Mouse (Mus musculus) forebrain, postnatal 0 days (tissue): Measurements from ENCODE around the gene Ahcyl1. TPM values are rescaled to one million over a fixed set of nuclear protein-coding genes. Genes with fewer than 3 reads are reported as not detected.

ENCODE experiments used
- ATAC-seq: fragments of 200-750 bp; cut with Nextera tagmentation; 2 replicates; pipeline ENCODE4 v1.8.0; 2017; ENCODE audit warnings: mild to moderate bottlenecking, moderate library complexity
- DNase-seq: peaks from one replicate; pipeline ENCODE4 v3.0.0-alpha.2; 2015
- H3K27ac ChIP-seq: fragments of 300-500 bp; sonication (generic); 2 replicates; pipeline ENCODE4 v1.5.1; 2014; ENCODE audit warnings: low read depth, mild to moderate bottlenecking, antibody characterized with exemption, low read length, moderate library complexity, mixed read lengths
- H3K27me3 ChIP-seq: fragments of 300-500 bp; sonication (generic); 2 replicates; pipeline ENCODE4 v1.6.1; 2014; ENCODE audit warnings: mild to moderate bottlenecking, low read length, mixed read lengths; ENCODE audit not compliant: insufficient read depth
- H3K36me3 ChIP-seq: fragments of 300-500 bp; sonication (generic); 2 replicates; pipeline ENCODE4 v1.6.1; 2014; ENCODE audit warnings: mild to moderate bottlenecking, moderate library complexity; ENCODE audit not compliant: insufficient read depth
- H3K4me1 ChIP-seq: fragments of 300-500 bp; sonication (generic); 2 replicates; pipeline ENCODE4 v1.6.1; 2014; ENCODE audit warnings: antibody characterized with exemption; ENCODE audit not compliant: insufficient read depth
- H3K4me2 ChIP-seq: fragments of 300-500 bp; sonication (generic); 2 replicates; pipeline ENCODE4 v1.6.1; 2014; ENCODE audit warnings: low read depth, mild to moderate bottlenecking, moderate library complexity
- H3K4me3 ChIP-seq: fragments of 300-500 bp; sonication (generic); 2 replicates; pipeline ENCODE4 v1.5.1; 2014; ENCODE audit warnings: low read depth, low read length, mixed read lengths
- H3K9ac ChIP-seq: fragments of 300-500 bp; sonication (generic); 2 replicates; pipeline ENCODE4 v1.6.1; 2014; ENCODE audit warnings: mild to moderate bottlenecking
- H3K9me3 ChIP-seq: fragments of 300-500 bp; sonication (generic); 2 replicates; pipeline ENCODE4 v1.6.1; 2016; ENCODE audit warnings: low read length
- CTCF ChIP-seq: sonication (generic); IDR thresholded peaks from 2 replicates; pipeline ENCODE4 v1.5.1; 2016; ENCODE audit warnings: antibody characterized with exemption, control low read depth, low read depth
- WGBS: fragments of 180-500 bp; shearing (Covaris S2); extraction: QIAGEN DNeasy Blood & Tissue Kit; methylation state at CpG from one replicate; pipeline ENCODE4 v1.1.7; 2014; 5-methylcytosine and 5-hydroxymethylcytosine counted together
- polyA plus RNA-seq: library from polyadenylated mRNA; unstranded; fragments of >200 nt; fragmentation: Nextera tagmentation; extraction: Ambion mirVana; gene quantifications from 2 replicates; pipeline ENCODE4 v1.2.1, GENCODE M21; 2015
- total RNA-seq: library from RNA; depleted of rRNA; stranded (reverse); fragments of >200 nt; gene quantifications from 2 replicates; pipeline ENCODE4 v1.2.3, GENCODE M21; 2014

The Ahcyl1 gene
- total and polyA plus RNA-seq, 2 experiments from 2014 or later, result 54.6 to 100 TPM

DNA sequence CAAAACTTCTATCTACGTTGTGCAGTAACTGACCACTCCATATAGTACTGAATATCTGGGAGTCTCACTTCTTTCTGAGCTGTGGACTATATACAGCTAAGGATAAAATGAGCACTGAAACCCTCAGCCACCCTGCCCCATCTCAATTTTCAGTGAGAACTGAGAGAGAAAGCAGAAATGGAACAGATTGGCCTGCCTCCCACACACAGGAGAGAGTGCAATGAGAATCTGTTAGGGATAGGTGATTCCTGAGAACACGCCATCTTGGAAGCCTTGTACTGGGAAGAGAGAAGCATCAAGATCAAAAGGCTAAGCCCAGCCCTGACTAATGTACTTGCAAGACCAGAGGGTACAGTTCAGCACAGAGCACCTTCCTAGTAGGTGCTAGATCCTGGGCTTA, 67.8 kb downstream of the Ahcyl1 start:
- no peak overlapping the region for H3K4me3 ChIP-seq
- H3K4me1 ChIP-seq, result peaks cover 8% of the 10 kb centered on the region
- H3K27me3 ChIP-seq, result no peaks in the 10 kb centered on the region
- no peak for DNase-seq
- H3K27ac ChIP-seq, result no peak overlapping the region
- no peak for TF ChIP-seq CTCF
- H3K9me3 ChIP-seq, result no peaks in the 10 kb centered on the region
- H3K9ac ChIP-seq, result no peak overlapping the region
- H3K36me3 ChIP-seq, result peaks cover 54% of the 10 kb centered on the region
- ATAC-seq, result no peak
- 94% methylated on average over 2 of the region's 2 CpGs for WGBS
- H3K4me2 ChIP-seq, result no peak overlapping the region

- Histone ChIP-seq H3K4me1 (peaks cover 8% of the 10 kb centered on the region), H3K9me3 (no peaks in the 10 kb centered on the region), H3K4me3 (no peak overlapping the region), H3K27me3 (no peaks in the 10 kb centered on the region), H3K36me3 (peaks cover 63% of the 10 kb centered on the region), H3K4me2 (no peak overlapping the region), H3K9ac (no peak overlapping the region), H3K27ac (no peak overlapping the region)
- no peak for ATAC-seq
- DNase-seq, result no peak
- WGBS, result 83% methylated on average over 7 of the region's 7 CpGs
- TF ChIP-seq CTCF, result no peak
Measured at GRCm38 (mm10) chr3:107627641-107628040, 68.7 kb downstream of the Ahcyl1 start.

DNA sequence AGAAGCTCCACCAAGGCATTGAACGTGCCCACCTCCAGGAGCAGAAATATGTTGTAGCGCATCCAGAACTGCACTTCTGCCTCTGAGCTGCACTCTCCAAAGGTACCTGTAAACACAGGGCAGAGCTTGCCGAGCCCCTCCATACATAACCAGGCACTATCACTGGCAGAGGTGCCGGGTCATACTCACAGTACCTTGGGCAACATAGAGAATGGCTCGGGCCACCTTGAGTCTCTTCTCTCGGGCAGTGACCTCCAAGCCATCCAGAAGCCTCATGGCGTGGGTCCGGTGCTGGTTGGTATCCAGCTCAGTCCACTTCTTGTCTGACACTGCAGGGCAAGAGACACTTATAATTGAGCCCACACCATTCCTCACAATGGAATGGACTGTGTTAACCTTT, 69.6 kb downstream of the Ahcyl1 start:
- 97% methylated on average over 8 of the region's 8 CpGs for WGBS
- DNase-seq (no peak), ATAC-seq (no peak)
- Histone ChIP-seq H3K9me3 (no peaks in the 10 kb centered on the region), H3K4me1 (peaks cover 8% of the 10 kb centered on the region), H3K4me2 (no peak overlapping the region), H3K4me3 (no peak overlapping the region), H3K27ac (no peak overlapping the region), H3K27me3 (no peaks in the 10 kb centered on the region), H3K36me3 (peaks cover 72% of the 10 kb centered on the region), H3K9ac (no peak overlapping the region)
- no peak for TF ChIP-seq CTCF

DNA sequence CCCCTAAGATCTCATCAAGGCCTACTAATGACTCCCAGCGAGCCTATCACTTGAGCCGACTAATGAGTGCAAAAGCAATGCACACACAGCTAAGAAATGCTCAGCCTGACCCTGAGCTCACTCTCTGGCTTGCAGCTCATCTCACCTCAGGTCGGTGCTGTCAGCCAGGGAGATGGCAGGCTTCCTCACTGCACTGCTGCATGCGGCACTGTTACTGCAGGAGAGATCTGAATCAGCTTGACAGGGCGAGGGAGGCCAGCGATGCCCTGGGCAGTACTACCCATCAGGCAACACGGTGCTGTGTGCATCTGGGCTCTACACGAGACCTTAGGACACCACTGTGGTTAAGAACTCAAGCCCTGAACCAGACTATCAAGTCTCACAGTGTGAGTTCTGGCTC, 70.8 kb downstream of the Ahcyl1 start:
- Histone ChIP-seq H3K4me1 (peaks cover 7% of the 10 kb centered on the region), H3K4me2 (no peak overlapping the region), H3K27me3 (no peaks in the 10 kb centered on the region), H3K4me3 (no peak overlapping the region), H3K27ac (no peak overlapping the region), H3K9me3 (no peaks in the 10 kb centered on the region), H3K9ac (no peak overlapping the region), H3K36me3 (peaks cover 84% of the 10 kb centered on the region)
- ATAC-seq, result no peak
- TF ChIP-seq CTCF, result no peak
- WGBS, result 98% methylated on average over 8 of the region's 8 CpGs
- DNase-seq, result no peak

DNA sequence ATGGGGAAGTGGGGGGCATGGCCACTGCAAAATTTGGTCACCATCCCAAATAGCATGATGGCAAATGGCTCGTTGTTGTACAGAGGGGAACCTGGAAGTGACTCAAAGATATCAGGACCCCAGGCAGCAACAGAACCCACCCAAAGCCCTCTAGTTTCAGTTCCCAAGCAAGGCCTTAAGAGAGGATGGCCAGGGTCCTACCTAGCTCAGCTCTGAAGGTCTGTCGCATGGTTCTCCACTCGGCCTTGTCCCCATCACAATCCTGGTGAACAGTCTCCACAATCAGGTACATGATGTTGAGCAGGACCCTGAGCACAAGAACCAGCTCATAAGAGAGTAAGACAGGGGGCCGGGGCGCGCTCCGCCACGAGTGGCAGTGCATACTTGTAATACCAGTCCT, 71.9 kb downstream of the Ahcyl1 start:
- H3K27ac ChIP-seq, result no peak overlapping the region
- H3K36me3 ChIP-seq, result peaks cover 92% of the 10 kb centered on the region
- ATAC-seq (no peak), DNase-seq (no peak)
- no peak overlapping the region for H3K4me3 ChIP-seq
- no peak overlapping the region for H3K4me2 ChIP-seq
- no peak for TF ChIP-seq CTCF
- no peak overlapping the region for H3K9ac ChIP-seq
- no peaks in the 10 kb centered on the region for H3K27me3 ChIP-seq
- 96% methylated on average over 8 of the region's 8 CpGs for WGBS
- no peaks in the 10 kb centered on the region for H3K9me3 ChIP-seq
- H3K4me1 ChIP-seq, result no peaks in the 10 kb centered on the region

GRCm38 (mm10) chr3:107622537-107622936, 73.8 kb downstream of the Ahcyl1 start:
- ATAC-seq (no peak), DNase-seq (no peak)
- Histone ChIP-seq H3K27ac (no peak overlapping the region), H3K36me3 (peaks cover 96% of the 10 kb centered on the region), H3K4me1 (no peaks in the 10 kb centered on the region), H3K9ac (no peak overlapping the region), H3K9me3 (no peaks in the 10 kb centered on the region), H3K4me2 (no peak overlapping the region), H3K4me3 (no peak overlapping the region), H3K27me3 (no peaks in the 10 kb centered on the region)
- no peak for TF ChIP-seq CTCF
- WGBS, result 95% methylated on average over 7 of the region's 7 CpGs

DNA sequence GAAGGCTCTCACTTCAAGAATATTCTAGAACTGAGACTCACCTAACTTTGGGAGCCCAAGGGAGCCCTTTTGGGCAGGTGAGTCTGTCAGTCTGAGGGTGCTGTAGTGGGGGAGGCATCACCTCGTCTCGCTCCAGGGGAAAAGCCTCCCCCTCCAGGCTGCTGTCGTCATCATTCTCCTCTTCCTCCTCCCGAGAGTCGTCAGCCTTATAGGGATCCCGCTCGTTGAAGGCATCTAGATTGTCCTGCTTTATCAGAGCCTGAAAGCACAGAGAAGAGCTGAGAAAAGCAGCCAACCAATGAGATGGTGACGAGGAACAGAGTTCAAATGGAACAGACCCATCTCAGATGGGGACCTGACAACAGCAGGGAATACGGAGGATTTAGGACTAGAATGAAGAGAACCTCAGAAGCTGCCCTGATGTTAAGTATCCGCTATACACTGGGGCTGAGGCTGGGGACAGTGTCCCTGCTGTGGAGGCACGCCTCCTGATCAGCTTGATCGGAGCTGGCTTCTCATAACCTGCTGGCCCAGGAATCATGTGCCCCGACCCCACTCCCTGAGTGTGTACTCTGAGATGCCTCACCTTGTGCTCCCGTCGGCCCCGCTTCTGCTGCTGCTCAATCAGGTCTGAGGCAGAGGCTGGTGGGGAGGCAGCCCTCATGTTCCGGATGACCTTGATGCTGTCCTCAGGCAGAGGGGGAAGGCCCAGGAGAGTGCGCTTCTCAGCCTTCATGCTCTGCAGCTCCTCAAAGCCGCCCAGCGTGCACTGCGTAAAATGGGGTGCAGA, 74.9 kb downstream of the Ahcyl1 start:
- WGBS, result 90% methylated on average over 21 of the region's 21 CpGs
- H3K27me3 ChIP-seq, result no peaks in the 10 kb centered on the region
- no peak for ATAC-seq
- DNase-seq, result no peak
- no peak overlapping the region for H3K4me3 ChIP-seq
- no peak for TF ChIP-seq CTCF
- no peaks in the 10 kb centered on the region for H3K4me1 ChIP-seq
- no peak overlapping the region for H3K4me2 ChIP-seq
- H3K27ac ChIP-seq, result no peak overlapping the region
- no peaks in the 10 kb centered on the region for H3K9me3 ChIP-seq
- H3K36me3 ChIP-seq, result peaks cover 96% of the 10 kb centered on the region
- H3K9ac ChIP-seq, result no peak overlapping the region
